Comparison of ENCODE assay signal across 8 mouse cellular contexts in genomic region chr15:97766594-97767279, GRCm38 (mm10). TPM values are rescaled to one million over a fixed set of nuclear protein-coding genes. Genes with fewer than 3 reads are reported as not detected.
DNase-seq lines count a peak whose midpoint lies in the region; ATAC-seq and TF ChIP-seq lines count a peak whose summit lies in the region.

No protein-coding gene starts in this region.

- peaks cover 16% of the 10 kb centered on the region for H3K27me3 ChIP-seq in hindbrain, embryonic 15.5 days
- peaks cover 86% of the 10 kb centered on the region for H3K27me3 ChIP-seq in liver, embryonic 12.5 days (replicated peaks)
- peaks cover 5% of the 10 kb centered on the region; the same call in 1 of the 2 replicates for H3K27me3 ChIP-seq in stomach, embryonic 16.5 days (ENCODE audit: control insufficient read depth, insufficient read depth, low read length)

- intact Hi-C loops in gastrocnemius, adult 2 months (cut with DNase I) = no loop called here
- intact Hi-C loops in gastrocnemius, postnatal 14 days (cut with DNase I; ENCODE audit: low total_unique reads) = no loop called here

- 3% methylated on average over 23 of the region's 23 CpGs for WGBS in hindbrain, embryonic 15.5 days
- WGBS in liver, embryonic 12.5 days (ENCODE audit: insufficient replicate concordance) = 11% methylated on average over 23 of the region's 23 CpGs
- 13% methylated on average over 23 of the region's 23 CpGs for WGBS in stomach, embryonic 16.5 days

- H3K4me3 ChIP-seq in gastrocnemius, adult 2 months = peak overlapping the region; percentile 82
- H3K4me3 ChIP-seq in ES-E14 (ENCODE audit: insufficient read depth in 1 of 2, low read depth in 1 of 2, low read length in 2 of 2, poor library complexity in 1 of 2, severe bottlenecking in 1 of 2) = peak overlapping the region; percentile 62 to 68
- peak overlapping the region; percentile 38 for H3K4me3 ChIP-seq in hindbrain, embryonic 15.5 days
- H3K4me3 ChIP-seq in liver, embryonic 12.5 days = peak overlapping the region; percentile 49
- H3K4me3 ChIP-seq in stomach, embryonic 16.5 days (replicated peaks; ENCODE audit: low read length) = peak overlapping the region; percentile 53

- peak; percentile 12; the same call in 1 of the 2 replicates for ATAC-seq in hindbrain, embryonic 15.5 days (ENCODE audit: low FRiP score, low read depth)
- no peak for ATAC-seq in liver, embryonic 12.5 days
- ATAC-seq in stomach, embryonic 16.5 days (ENCODE audit: insufficient read depth, low FRiP score) = no peak

- no peak for TF ChIP-seq CTCF in gastrocnemius, adult 2 months (IDR thresholded peaks at IDR 0.05)

- in situ Hi-C loops in ES-E14 (cut with MboI; ENCODE audit: low sequenced_read_pairs in 2 of 2, unreplicated experiment in 2 of 2) = no loop called here

- H3K36me3 ChIP-seq in ES-E14 (ENCODE audit: control insufficient read depth, insufficient read depth, low read length, poor library complexity, severe bottlenecking) = no peaks in the 10 kb centered on the region
- H3K36me3 ChIP-seq in hindbrain, embryonic 15.5 days = no peaks in the 10 kb centered on the region
- no peaks in the 10 kb centered on the region for H3K36me3 ChIP-seq in liver, embryonic 12.5 days
- H3K36me3 ChIP-seq in stomach, embryonic 16.5 days (ENCODE audit: control insufficient read depth, insufficient read depth, low read length) = no peaks in the 10 kb centered on the region

- peak; percentile 54 for DNase-seq in gastrocnemius, adult 2 months
- DNase-seq in gastrocnemius, postnatal 14 days = no peak
- no peak for DNase-seq in ES-E14 (ENCODE audit: low read depth, low spot score)
- no peak for DNase-seq in Muller cell, postnatal 12 days (ENCODE audit: inconsistent ontology term)
- DNase-seq in adipocyte (ENCODE audit: low spot score) = no peak

- peak overlapping the region; percentile 94 for H3K4me2 ChIP-seq in hindbrain, embryonic 15.5 days
- H3K4me2 ChIP-seq in liver, embryonic 12.5 days = peak overlapping the region; percentile 71
- peak overlapping the region; percentile 89 for H3K4me2 ChIP-seq in stomach, embryonic 16.5 days (ENCODE audit: low read depth, low read length)

- no peaks in the 10 kb centered on the region for H3K9me3 ChIP-seq in ES-E14 (ENCODE audit: control insufficient read depth, insufficient read depth, low read depth, low read length)
- H3K9me3 ChIP-seq in hindbrain, embryonic 15.5 days = no peaks in the 10 kb centered on the region
- H3K9me3 ChIP-seq in liver, embryonic 12.5 days (replicated peaks) = no peaks in the 10 kb centered on the region
- H3K9me3 ChIP-seq in stomach, embryonic 16.5 days (replicated peaks; ENCODE audit: control insufficient read depth, low read length) = no peaks in the 10 kb centered on the region

- no peak overlapping the region for H3K9ac ChIP-seq in ES-E14 (ENCODE audit: insufficient read depth, low read depth, low read length, poor library complexity, severe bottlenecking)
- H3K9ac ChIP-seq in hindbrain, embryonic 15.5 days = peak overlapping the region; percentile 52
- peak overlapping the region; percentile 28; the same call in 1 of the 2 replicates for H3K9ac ChIP-seq in liver, embryonic 12.5 days
- H3K9ac ChIP-seq in stomach, embryonic 16.5 days (ENCODE audit: low read length) = peak overlapping the region; percentile 59

- H3K27ac ChIP-seq in gastrocnemius, adult 2 months = peak overlapping the region; percentile 90
- H3K27ac ChIP-seq in ES-E14 (ENCODE audit: insufficient read depth, low read depth, low read length, poor library complexity, severe bottlenecking) = no peak overlapping the region
- peak overlapping the region; percentile 54 for H3K27ac ChIP-seq in hindbrain, embryonic 15.5 days (replicated peaks)
- no peak overlapping the region for H3K27ac ChIP-seq in liver, embryonic 12.5 days
- peak overlapping the region; percentile 55; the same call in 1 of the 2 replicates for H3K27ac ChIP-seq in stomach, embryonic 16.5 days (ENCODE audit: low read length)

- H3K4me1 ChIP-seq in ES-E14 (ENCODE audit: control insufficient read depth in 2 of 2, insufficient read depth in 2 of 2, low read length in 2 of 2, poor library complexity in 1 of 2) = peaks cover 8 to 26% of the 10 kb centered on the region in 2 experiments; a peak in 3 of 4 replicates
- peaks cover 40% of the 10 kb centered on the region for H3K4me1 ChIP-seq in hindbrain, embryonic 15.5 days (replicated peaks)
- H3K4me1 ChIP-seq in liver, embryonic 12.5 days = peaks cover 25% of the 10 kb centered on the region
- H3K4me1 ChIP-seq in stomach, embryonic 16.5 days (ENCODE audit: control insufficient read depth, insufficient read depth, low read length) = peaks cover 10% of the 10 kb centered on the region; the same call in 1 of the 2 replicates

TF ChIP-seq in ES-E14, 5 proteins besides CTCF, POLR2A, EP300 and RAD21:
- no peak for TF ChIP-seq ZNF384 (IDR thresholded peaks at IDR 0.05; ENCODE audit: low read depth, low read length)
TF ChIP-seq in ES-E14: peak in this region for 0.

RNA-seq across cellular contexts. Expression of gene Rapgef3, which starts 1.0 kb away (rescaled TPM):
- total RNA-seq in gastrocnemius, adult 2 months (2021) = 10 to 100 TPM in 1 of 2 experiments, 1 to 10 TPM in 1; 9.8 to 13.6 TPM
- total RNA-seq in gastrocnemius, postnatal 14 days (2021) = 1 to 10 TPM; 6.2 to 9.7 TPM
- 12.5 and 12.7 TPM in 2 replicates for total RNA-seq in ES-E14 (2012; rRNA removed)
- 15.3 and 15.5 TPM in 2 replicates for polyA plus RNA-seq in hindbrain, embryonic 15.5 days (2015; fragmentation: Nextera tagmentation; extraction: Ambion mirVana)
- 3.5 and 3.9 TPM in 2 replicates for polyA plus RNA-seq in liver, embryonic 12.5 days (2016; fragmentation: Nextera tagmentation; extraction: Ambion mirVana)
- polyA plus RNA-seq in stomach, embryonic 16.5 days (2015; fragmentation: Nextera tagmentation; extraction: Ambion mirVana) = 9.4 and 12.6 TPM in 2 replicates

RNA-seq across cellular contexts. Expression of gene Slc48a1, which starts 11.6 kb away (rescaled TPM):
- total RNA-seq in gastrocnemius, adult 2 months (2021) = 10 to 100 TPM; 44.5 to 47.1 TPM
- total RNA-seq in gastrocnemius, postnatal 14 days (2021) = 10 to 100 TPM; 39.9 to 40.3 TPM
- 15.8 and 18.6 TPM in 2 replicates for total RNA-seq in ES-E14 (2012; rRNA removed)
- polyA plus RNA-seq in hindbrain, embryonic 15.5 days (2015; fragmentation: Nextera tagmentation; extraction: Ambion mirVana) = 93.1 and 97.5 TPM in 2 replicates
- polyA plus RNA-seq in liver, embryonic 12.5 days (2016; fragmentation: Nextera tagmentation; extraction: Ambion mirVana) = 83.8 and 88.7 TPM in 2 replicates
- polyA plus RNA-seq in stomach, embryonic 16.5 days (2015; fragmentation: Nextera tagmentation; extraction: Ambion mirVana) = 36.5 and 39.3 TPM in 2 replicates

RNA-seq across cellular contexts. Expression of gene Endou, which starts 35.6 kb away (rescaled TPM):
- under 1 TPM; 0.13 to 0.22 TPM for total RNA-seq in gastrocnemius, adult 2 months (2021)
- total RNA-seq in gastrocnemius, postnatal 14 days (2021) = under 1 TPM; 0.49 to 0.60 TPM
- 0.16 and 0.31 TPM in 2 replicates for total RNA-seq in ES-E14 (2012; rRNA removed)
- polyA plus RNA-seq in hindbrain, embryonic 15.5 days (2015; fragmentation: Nextera tagmentation; extraction: Ambion mirVana) = 0.30 and 0.38 TPM in 2 replicates
- not detected in 2 replicates for polyA plus RNA-seq in liver, embryonic 12.5 days (2016; fragmentation: Nextera tagmentation; extraction: Ambion mirVana)
- polyA plus RNA-seq in stomach, embryonic 16.5 days (2015; fragmentation: Nextera tagmentation; extraction: Ambion mirVana) = 6.4 and 18.3 TPM in 2 replicates

Comparison
In these comparisons a context has a peak if more than half of its experiments do, and no peak if none do; other contexts are left out.
1. H3K27ac ChIP-seq: peak in gastrocnemius, adult 2 months (single experiment), hindbrain, embryonic 15.5 days (single experiment) and stomach, embryonic 16.5 days (single experiment); none in ES-E14 (single experiment) and liver, embryonic 12.5 days (single experiment).
2. Peak in every context shown above with its lines, with median percentiles within 50 percentile points of each other: H3K4me3 ChIP-seq and H3K4me2 ChIP-seq.